Mouse (Mus musculus) midbrain, embryonic 14.5 days (tissue): ENCODE results near the gene Srsf2. TPM values are rescaled to one million over a fixed set of nuclear protein-coding genes. Genes with fewer than 3 reads are reported as not detected.
"Not testable (repeated sequence)": the region's sequence is repeated elsewhere in the genome, so short reads cannot be mapped to it uniquely, and the experiment has no call there.

Experiments used
- ATAC-seq: fragments of 200-750 bp; cut with Nextera tagmentation; 2 replicates; pipeline ENCODE4 v1.8.0; 2017; ENCODE audit warnings: moderate number of reproducible peaks, moderate library complexity; ENCODE audit not compliant: low FRiP score, low TSS enrichment
- DNase-seq: peaks from one replicate; pipeline ENCODE4 v3.0.0-alpha.2; 2015
- H3K27ac ChIP-seq: fragments of 300-500 bp; sonication (generic); replicated peaks from 2 replicates; pipeline ENCODE4 v1.5.1; 2014; ENCODE audit warnings: mild to moderate bottlenecking, low read depth, low read length, moderate library complexity
- H3K27me3 ChIP-seq: fragments of 300-500 bp; sonication (generic); 2 replicates; pipeline ENCODE4 v1.6.1; 2014; ENCODE audit warnings: low read length, control low read depth, mixed read lengths; ENCODE audit not compliant: control insufficient read depth, insufficient read depth
- H3K36me3 ChIP-seq: fragments of 300-500 bp; sonication (generic); 2 replicates; pipeline ENCODE4 v1.6.1; 2014; ENCODE audit warnings: low read length, control low read depth; ENCODE audit not compliant: control insufficient read depth, insufficient read depth
- H3K4me1 ChIP-seq: fragments of 300-500 bp; sonication (generic); 2 replicates; pipeline ENCODE4 v1.6.1; 2014; ENCODE audit warnings: mild to moderate bottlenecking, antibody characterized with exemption, low read length, control low read depth; ENCODE audit not compliant: control insufficient read depth, insufficient read depth
- H3K4me2 ChIP-seq: fragments of 300-500 bp; sonication (generic); 2 replicates; pipeline ENCODE4 v1.6.1; 2014; ENCODE audit warnings: mild to moderate bottlenecking, low read length, moderate library complexity
- H3K4me3 ChIP-seq: fragments of 300-500 bp; sonication (generic); replicated peaks from 2 replicates; pipeline ENCODE4 v1.5.1; 2014; ENCODE audit warnings: low read depth, low read length
- H3K9ac ChIP-seq: fragments of 300-500 bp; sonication (generic); replicated peaks from 2 replicates; pipeline ENCODE4 v1.6.1; 2014; ENCODE audit warnings: mild to moderate bottlenecking, low read length, moderate library complexity
- H3K9me3 ChIP-seq: fragments of 300-500 bp; sonication (generic); 2 replicates; pipeline ENCODE4 v1.6.1; 2016; ENCODE audit warnings: low read length, control low read depth, mixed read lengths; ENCODE audit not compliant: control insufficient read depth
- WGBS: fragments of 180-500 bp; shearing (Covaris S2); extraction: QIAGEN DNeasy Blood & Tissue Kit; methylation state at CpG from one replicate; pipeline ENCODE4 v1.1.7; 2014; 5-methylcytosine and 5-hydroxymethylcytosine counted together
- polyA plus RNA-seq: library from polyadenylated mRNA; unstranded; fragments of >200 nt; fragmentation: Nextera tagmentation; extraction: Ambion mirVana; gene quantifications from 2 replicates; pipeline ENCODE4 v1.2.1, GENCODE M21; 2014

Srsf2 gene
- polyA plus RNA-seq, 1 experiment from 2014 or later, result 650 TPM

- peak; percentile 83 for DNase-seq
- Histone ChIP-seq H3K9me3 (no peaks in the 10 kb centered on the region), H3K4me3 (peak within 1 kb of the TSS; percentile 65), H3K4me2 (peak within 1 kb of the TSS; percentile 82), H3K36me3 (peaks cover 2% of the 10 kb centered on the region), H3K4me1 (peaks cover 20% of the 10 kb centered on the region), H3K27ac (peak within 1 kb of the TSS; percentile 70), H3K9ac (peak within 1 kb of the TSS; percentile 71), H3K27me3 (no peaks in the 10 kb centered on the region)
- 1% methylated on average over 71 of the region's 71 CpGs for WGBS
- peak; percentile 44; the same call in 1 of the 2 replicates for ATAC-seq
Measured at GRCm38 (mm10) chr11:116827534-116828165, 25.2 kb downstream of the Srsf2 start, which contains the start of gene Mxra7. TSS of gene Mxra7 (minus strand) at chr11:116828046.

- peak overlapping the region; percentile 70 for H3K27ac ChIP-seq
- peaks cover 22% of the 10 kb centered on the region for H3K4me1 ChIP-seq
- H3K36me3 ChIP-seq, result no peaks in the 10 kb centered on the region; the same call in 1 of the 2 replicates
- H3K4me3 ChIP-seq, result peak overlapping the region; percentile 65
- WGBS, result 10% methylated on average over 17 of the region's 17 CpGs
- DNase-seq, result peak; percentile 41
- no peaks in the 10 kb centered on the region for H3K27me3 ChIP-seq
- H3K4me2 ChIP-seq, result peak overlapping the region; percentile 82
- ATAC-seq, result 0 out of 2 replicates have a peak, but pooled peaks have one; percentile 7
- peak overlapping the region; percentile 71 for H3K9ac ChIP-seq
- no peaks in the 10 kb centered on the region for H3K9me3 ChIP-seq
Measured at GRCm38 (mm10) chr11:116826550-116827504, 26.1 kb downstream of the Srsf2 start.

- DNase-seq, result no peak
- Histone ChIP-seq H3K27ac (peak overlapping the region; percentile 28; the same call in 1 of the 2 replicates), H3K9ac (peak overlapping the region; percentile 9; the same call in 1 of the 2 replicates), H3K9me3 (no peaks in the 10 kb centered on the region), H3K4me3 (no peak overlapping the region), H3K36me3 (no peaks in the 10 kb centered on the region), H3K4me2 (peak overlapping the region; percentile 82), H3K27me3 (no peaks in the 10 kb centered on the region), H3K4me1 (peaks cover 22% of the 10 kb centered on the region)
- ATAC-seq, result no peak
- 21% methylated on average over 5 of the region's 5 CpGs for WGBS
Measured at GRCm38 (mm10) chr11:116825230-116825629, 27.7 kb downstream of the Srsf2 start.

- 98% methylated on average over 9 of the region's 10 CpGs for whole genome bisulfite sequencing
- not testable (repeated sequence) for H3K9ac ChIP-seq, ATAC-seq, H3K4me3 ChIP-seq, H3K36me3 ChIP-seq, H3K27ac ChIP-seq, H3K27me3 ChIP-seq, DNase-seq, H3K4me2 ChIP-seq, H3K9me3 ChIP-seq
- H3K4me1 ChIP-seq, result peaks cover 22% of the 10 kb centered on the region
Measured at GRCm38 (mm10) chr11:116823885-116824284, 29.0 kb downstream of the Srsf2 start.

GRCm38 (mm10) chr11:116823255-116823654 is 29.6 kb downstream of the Srsf2 start:
- Histone ChIP-seq H3K4me2 (no peak overlapping the region), H3K27ac (no peak overlapping the region), H3K9me3 (no peaks in the 10 kb centered on the region), H3K4me1 (peaks cover 22% of the 10 kb centered on the region), H3K9ac (no peak overlapping the region), H3K27me3 (no peaks in the 10 kb centered on the region), H3K36me3 (no peaks in the 10 kb centered on the region), H3K4me3 (no peak overlapping the region)
- DNase-seq (no peak), ATAC-seq (no peak)
- 100% methylated on average over 2 of the region's 2 CpGs for WGBS

- no peak for DNase-seq
- Histone ChIP-seq H3K27me3 (no peaks in the 10 kb centered on the region), H3K36me3 (no peaks in the 10 kb centered on the region), H3K9me3 (no peaks in the 10 kb centered on the region), H3K27ac (no peak overlapping the region), H3K4me1 (peaks cover 22% of the 10 kb centered on the region), H3K4me2 (no peak overlapping the region), H3K9ac (no peak overlapping the region), H3K4me3 (no peak overlapping the region)
- ATAC-seq, result no peak
- WGBS, result 77% methylated on average over 10 of the region's 10 CpGs
Measured at GRCm38 (mm10) chr11:116822626-116823025, 30.3 kb downstream of the Srsf2 start.

GRCm38 (mm10) chr11:116822215-116822614 is 30.7 kb downstream of the Srsf2 start:
- H3K27me3 ChIP-seq, result no peaks in the 10 kb centered on the region
- H3K4me1 ChIP-seq, result peaks cover 20% of the 10 kb centered on the region
- H3K36me3 ChIP-seq, result no peaks in the 10 kb centered on the region
- 38% methylated on average over 10 of the region's 10 CpGs for WGBS
- DNase-seq (no peak), ATAC-seq (no peak)
- no peak overlapping the region for H3K9ac ChIP-seq
- no peak overlapping the region for H3K4me3 ChIP-seq
- H3K4me2 ChIP-seq, result no peak overlapping the region
- no peaks in the 10 kb centered on the region for H3K9me3 ChIP-seq
- no peak overlapping the region for H3K27ac ChIP-seq

- H3K27me3 ChIP-seq, result no peaks in the 10 kb centered on the region
- H3K4me3 ChIP-seq, result no peak overlapping the region
- H3K4me1 ChIP-seq, result peaks cover 14% of the 10 kb centered on the region
- WGBS, result 39% methylated on average over 13 of the region's 13 CpGs
- DNase-seq, result no peak
- no peaks in the 10 kb centered on the region for H3K9me3 ChIP-seq
- no peak overlapping the region for H3K27ac ChIP-seq
- no peak overlapping the region for H3K4me2 ChIP-seq
- no peak for ATAC-seq
- H3K36me3 ChIP-seq, result no peaks in the 10 kb centered on the region
- H3K9ac ChIP-seq, result no peak overlapping the region
Measured at GRCm38 (mm10) chr11:116821057-116821940, 31.6 kb downstream of the Srsf2 start.
